Mouse (Mus musculus) cerebellum, adult (tissue): ENCODE measurements at regions not wholly inside any gene's neighbourhood (a gene's known extent, or its start where the extent isn't known, plus 50 kb on each side); places are given as distances from the start of the nearest gene placed in this dataset.

Experiments used
- ATAC-seq: cut with Nextera tagmentation; 2 replicates; pipeline ENCODE4 v1.9.2; 2017; ENCODE audit warnings: mild to moderate bottlenecking, moderate library complexity, mixed read lengths; ENCODE audit not compliant: insufficient number of reproducible peaks, low FRiP score, low TSS enrichment

DNA sequence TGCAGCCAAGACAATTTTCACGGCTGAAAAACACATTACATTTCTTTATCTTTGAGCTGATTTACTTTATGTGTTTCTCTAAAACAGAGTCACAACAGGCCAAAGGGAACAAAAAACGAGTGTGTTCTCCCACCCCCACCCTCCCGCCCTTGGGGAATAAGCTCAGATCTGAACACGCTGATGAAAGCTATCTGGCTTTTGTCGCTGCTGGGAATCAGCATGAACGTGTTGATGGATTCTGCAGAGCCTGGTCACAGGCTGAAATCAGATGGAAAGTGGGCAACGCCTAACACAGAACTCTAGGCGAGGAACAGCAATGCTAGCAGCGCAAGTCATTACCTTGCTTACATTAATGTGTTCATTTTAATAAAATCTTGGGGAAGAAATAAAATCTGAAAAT is 211.7 kb upstream of the Fn1 start:
- no peak for ATAC-seq

DNA sequence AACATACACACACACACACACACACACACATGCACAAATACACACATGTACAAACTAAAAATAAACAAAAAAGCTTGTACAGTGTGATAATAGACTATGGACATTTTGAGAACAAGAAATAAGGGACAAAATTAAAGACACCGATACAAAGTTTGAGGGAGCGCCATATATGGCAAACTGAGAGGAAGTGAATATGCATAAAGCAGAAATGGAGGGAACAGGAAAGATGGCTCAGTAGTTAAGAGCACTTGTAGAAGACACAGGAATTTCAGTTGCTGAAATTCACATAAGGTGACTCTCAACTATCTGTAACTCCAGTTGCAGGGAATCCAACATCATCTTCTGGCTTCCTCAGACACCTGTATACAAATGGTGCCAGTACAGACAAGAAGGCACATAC is 200.2 kb upstream of the Fn1 start:
- no peak for ATAC-seq

DNA sequence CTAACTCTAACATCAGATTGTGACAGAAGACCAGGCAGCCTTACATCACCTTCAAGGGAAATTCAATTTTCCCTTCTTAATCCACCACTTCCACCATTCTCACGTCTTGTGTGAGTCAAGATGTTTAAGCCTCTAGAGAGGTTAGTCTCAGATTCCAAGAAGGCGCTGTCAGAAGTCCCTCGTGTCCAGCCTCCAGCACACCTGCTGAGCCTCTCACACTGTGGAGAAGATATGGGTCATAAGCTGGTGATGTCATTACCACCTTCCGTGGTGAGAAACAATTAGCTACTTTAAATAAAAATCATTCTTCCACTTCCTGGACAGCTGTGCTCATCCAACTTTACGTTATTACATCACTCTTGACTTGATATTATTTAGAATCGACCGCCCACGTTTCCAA is 198.3 kb upstream of the Fn1 start:
- no peak for ATAC-seq

DNA sequence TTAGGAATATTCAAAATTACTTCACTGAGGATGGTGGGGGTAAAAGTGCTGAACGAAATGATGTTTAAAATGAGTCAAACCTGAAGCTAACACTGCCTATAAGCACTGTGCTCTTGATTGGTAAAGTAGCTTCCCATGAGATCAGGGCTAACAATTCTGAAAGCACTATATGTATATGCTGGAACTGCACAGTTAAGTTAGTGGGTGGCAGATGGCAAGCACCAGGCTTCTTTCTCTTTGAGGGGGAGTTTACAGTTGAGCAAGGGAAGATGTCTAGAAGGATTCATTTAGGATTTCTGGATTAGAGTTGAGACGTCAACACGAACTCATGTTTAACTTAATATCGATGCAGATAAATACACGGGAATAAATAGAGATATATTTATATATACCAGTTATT is 195.7 kb upstream of the Fn1 start:
- ATAC-seq, result no peak

DNA sequence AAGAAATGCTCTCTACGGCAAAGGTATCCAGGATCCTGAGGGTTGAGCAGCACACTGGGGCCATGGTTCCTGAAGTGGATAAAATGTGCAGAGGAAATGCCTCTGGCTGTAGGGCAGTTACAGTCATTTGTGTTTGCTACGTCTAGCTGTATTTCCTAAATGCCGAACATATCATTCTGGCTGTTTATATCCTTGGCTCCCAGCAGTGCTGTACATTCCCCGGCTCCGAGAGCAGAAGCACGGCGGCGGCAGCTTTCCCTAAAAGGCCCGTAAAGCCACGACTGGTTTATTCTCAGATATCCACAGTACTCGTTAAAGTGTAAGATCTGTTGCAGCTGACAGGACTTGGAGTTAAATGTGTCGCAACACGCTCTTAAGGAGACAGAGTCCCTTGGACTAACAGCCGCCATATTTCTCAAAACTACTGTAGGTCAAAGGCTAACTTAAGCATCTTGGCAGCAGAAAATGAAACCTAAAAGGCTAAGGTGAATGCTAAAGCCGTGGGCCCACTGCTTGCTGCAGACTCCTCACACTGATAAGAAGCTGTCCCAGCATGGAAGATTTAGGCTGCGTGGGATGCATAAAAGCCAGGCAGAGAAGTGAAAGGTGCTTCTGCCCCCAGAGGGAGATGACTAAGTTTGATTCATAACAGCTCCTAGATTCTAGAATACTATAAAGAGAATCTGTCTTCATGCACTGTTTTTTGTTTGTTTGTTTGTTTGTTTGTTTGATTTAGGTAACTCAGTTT is 192.1 kb upstream of the Fn1 start:
- ATAC-seq, result no peak

DNA sequence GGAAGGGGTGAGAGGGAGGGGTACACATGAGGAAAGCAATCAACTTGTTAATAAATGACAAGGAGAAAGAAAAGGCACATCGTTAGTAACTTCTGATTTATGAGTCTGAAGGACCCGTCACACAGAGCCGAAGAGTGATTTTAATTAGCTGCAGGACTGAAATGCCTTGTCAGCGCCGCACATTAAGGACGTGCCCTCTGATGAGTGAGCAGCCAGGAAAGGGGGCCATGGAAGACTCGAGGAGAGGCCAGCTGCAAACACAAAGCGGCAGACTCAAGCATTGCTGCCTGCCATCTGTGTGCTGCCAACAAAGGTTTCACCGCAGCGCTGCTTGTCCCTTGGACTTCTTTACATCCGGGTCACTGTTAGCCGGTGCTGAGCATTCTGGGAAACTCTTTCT is 184.8 kb upstream of the Fn1 start:
- no peak for ATAC-seq

DNA sequence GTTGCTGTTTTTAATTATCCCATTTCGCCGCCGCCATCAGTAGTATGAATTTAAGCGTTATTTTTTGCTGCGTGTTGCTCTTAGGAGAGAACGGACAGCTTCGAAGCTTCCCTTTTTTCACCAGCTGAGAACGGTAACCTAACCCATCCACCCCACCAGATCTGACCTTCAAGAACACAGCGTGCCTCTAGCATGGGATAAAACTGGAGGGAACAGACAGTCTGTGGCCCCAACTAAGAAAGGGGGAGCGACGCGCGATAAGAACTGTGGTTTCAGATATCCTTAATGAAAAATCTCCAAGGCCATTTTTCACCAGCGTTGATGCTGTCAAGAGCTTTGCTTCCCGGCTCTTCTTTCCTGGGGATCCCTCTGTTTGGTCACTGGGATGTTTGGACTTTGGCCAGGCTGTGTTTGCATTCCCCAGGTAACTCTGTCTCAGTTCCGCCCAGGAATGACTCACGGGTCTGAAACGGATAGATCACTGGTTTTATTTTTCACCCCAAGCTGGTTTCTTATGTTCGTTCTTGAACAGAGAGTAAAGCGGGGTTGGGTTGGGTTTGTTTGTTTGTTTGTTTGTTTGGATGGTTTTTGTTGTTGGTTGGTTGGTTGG is 184.1 kb upstream of the Fn1 start:
- ATAC-seq, result no peak

DNA sequence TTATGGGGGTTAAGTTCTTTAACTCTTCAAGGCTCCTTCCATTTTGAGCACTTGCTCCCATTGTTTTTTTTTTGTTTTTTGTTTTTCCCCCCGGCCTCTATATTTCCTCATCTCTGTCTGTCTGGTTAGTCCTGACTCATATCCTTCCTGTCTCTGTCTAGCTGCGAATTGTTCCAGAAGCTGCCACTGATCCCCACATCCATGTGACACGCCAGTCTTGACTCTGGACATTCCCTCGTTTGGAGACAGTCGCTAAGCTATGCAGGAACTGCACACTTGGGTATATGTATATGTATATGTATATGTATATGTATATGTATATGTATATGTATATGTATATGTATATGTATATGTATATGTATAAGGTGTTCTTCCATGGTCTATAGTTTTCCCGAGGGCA is 177.4 kb upstream of the Fn1 start:
- no peak for ATAC-seq

DNA sequence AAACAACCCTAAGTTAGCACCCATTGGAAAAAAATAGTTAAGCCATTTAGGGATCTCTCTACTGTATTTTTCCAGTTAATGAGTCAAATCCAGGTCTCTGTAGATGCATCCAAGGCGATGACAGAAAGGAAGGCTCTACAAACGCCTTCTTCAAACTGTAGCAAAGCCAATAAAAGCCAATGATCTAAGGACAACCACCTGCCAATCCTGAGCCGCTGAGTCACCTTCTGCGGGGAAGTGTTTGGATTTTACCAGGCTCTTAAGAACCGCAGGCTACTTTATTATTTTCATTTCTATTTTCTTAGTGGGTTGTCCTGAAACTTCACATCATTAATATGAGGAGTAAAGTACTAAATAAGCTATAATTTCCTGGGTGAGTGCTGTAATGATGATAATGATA is 171.4 kb upstream of the Fn1 start:
- ATAC-seq, result no peak

DNA sequence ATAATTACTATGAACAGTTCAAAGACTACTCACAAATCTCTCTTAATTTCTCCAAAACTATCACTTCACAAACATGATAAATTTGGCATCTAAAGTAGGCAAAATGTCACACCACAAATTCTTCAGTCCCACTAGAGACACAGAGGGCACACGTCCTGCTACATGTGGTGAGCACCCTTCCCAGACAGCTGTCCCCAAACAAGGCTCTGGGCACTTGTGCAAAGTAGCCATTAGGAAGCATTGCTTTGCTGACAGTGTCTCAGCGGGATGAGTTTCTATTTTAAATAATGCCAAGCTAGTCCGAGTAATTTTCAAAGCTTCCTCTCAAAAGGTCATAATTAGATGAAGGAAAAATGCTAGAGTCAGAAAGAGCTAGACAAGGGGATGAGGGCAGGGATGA is 169.1 kb upstream of the Fn1 start:
- ATAC-seq, result no peak

DNA sequence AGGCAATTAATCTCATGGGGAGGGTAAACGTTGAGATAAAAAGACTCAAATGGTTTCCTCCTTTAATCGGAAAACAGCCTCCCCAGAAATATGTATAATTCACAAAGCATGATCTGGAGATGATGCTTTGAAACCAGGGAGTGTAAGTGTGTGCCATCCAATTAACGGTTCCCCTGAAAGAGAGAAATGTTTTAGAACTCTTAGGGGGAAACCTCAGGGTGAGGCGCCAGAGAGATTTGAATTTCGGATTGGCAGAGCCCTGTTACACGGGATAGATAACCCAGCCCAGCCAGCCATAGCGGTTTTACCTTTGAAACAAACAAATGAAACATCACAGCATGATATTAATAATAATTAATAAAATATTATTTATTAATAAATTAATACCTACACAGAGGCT is 168.1 kb upstream of the Fn1 start:
- no peak for ATAC-seq

DNA sequence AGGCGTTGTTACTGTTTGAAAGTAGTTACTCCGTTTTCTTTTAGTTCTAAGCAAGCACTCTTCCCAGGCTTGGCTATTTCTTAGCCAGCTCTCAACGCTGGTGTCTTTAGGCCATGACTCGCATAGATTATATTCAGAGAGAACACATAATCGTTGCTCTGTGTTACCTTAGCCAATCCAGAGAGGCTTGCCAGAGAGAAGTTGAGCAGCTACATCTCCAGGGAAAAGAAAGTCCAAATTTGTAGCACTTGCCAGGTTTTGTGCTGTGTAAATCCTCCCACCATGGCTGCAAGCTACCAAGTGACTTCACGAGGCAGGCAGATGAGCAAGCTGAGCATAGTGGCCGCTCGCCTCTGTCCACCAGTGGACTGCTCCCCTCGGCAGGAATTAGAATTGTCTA is 163.3 kb upstream of the Fn1 start:
- no peak for ATAC-seq

DNA sequence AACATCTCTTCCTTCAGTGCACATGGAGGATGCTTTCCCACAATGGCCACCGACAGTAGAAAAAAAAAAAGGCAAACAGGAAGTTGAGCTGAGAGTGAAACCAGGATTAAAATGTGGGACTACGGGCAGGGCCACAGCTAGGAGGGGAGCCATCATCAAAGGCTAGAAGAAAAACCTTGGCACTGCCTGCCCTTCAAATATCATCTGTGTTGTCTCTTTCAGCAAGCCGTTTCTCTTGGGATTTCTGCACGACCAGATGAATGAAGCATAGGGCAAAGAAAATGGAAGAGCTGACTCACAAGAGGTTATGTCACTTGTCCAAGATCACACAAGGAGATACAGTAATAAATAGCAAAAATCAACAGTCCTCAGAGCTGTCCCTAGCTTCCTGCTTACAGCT is 161.1 kb upstream of the Fn1 start:
- no peak for ATAC-seq

DNA sequence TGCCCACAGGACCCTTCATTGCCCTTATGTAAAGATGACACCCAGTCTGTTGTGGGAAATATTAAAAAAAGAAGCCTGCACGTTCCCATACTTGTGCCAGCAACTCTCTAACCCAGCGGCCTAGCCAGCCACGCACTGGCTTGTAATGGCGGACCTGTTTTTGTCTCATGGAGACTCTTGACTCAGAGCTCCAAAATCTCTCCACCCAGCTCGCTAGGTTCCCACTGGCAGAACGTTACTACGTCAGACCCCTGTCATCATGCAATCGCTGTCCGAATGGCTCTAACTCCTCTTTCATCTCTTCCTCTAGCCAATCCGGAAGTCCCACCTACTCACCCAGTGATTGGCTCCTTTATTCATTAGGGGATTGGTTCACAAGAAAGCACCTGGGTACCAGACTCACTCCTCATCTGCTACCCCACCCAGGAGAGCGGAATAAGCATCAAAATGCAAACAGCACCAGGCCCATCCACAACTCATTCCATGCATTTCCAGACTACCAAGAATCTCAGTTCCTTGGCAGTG is 159.2 kb upstream of the Fn1 start:
- ATAC-seq, result no peak

DNA sequence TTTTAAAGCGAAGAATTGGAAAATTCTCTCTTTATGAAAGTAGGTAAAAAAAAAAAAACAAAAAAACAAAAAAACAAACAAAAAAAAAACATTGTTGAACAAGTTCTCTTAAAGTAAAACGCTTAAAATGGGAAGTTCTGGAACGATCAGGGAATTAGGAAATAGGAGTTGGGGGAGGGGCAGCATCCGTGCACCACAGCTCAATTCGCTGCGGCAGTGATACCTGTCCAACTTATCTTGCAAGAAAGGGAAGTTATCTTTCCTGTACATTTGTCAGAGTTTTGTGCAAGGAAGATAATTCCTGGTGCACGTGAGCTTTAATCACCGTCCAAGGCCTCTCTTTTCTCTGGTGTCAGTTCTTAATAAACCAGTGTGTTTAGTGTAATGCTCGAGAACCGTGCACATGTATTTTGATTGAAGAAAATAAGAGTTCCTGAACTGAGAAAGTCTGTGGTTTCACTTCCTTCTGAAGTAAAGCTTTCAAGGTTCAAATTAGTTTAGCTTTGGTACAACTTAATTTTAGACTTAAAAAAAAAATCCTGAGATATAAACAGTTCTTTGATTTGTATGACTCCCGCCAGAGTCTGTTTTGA is 158.3 kb upstream of the Fn1 start:
- no peak for ATAC-seq

DNA sequence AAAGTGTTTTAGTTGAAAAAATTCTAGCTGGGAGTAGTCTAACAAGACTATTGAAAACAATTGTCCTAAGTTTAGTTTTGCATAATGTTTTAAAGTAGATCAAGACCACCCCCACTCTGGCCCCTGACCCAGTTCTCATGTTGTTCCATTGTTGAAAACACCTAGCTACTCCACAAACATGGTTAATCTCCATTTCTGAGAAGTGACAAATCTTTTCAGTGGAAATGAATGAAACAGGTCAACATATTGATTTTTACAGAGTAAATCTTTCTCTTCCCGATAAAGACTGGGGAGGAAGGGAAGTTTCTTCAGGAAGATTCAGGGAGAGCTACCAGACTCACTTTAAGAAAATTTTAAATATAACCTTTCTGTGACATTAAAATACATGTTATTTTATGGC is 155.0 kb upstream of the Fn1 start:
- no peak for ATAC-seq

DNA sequence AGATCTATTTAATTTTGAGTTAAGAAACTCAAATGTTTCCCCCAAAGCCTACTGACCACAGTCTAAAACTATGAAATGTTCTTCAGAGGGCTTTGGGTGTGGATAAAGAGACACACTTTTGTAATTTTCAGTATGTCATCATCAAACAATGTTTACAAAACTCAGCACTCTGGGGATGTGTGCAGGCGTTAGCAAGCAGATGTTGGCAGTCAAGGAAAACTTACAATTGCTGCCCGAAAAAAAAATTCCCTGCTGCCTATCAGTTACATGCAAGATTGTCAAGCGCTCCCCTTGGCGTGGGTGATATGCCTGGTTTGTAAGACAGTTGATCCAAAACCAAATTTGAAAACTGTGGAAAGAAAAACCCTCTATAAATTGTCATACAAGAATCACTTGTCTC is 154.6 kb upstream of the Fn1 start:
- ATAC-seq, result no peak

DNA sequence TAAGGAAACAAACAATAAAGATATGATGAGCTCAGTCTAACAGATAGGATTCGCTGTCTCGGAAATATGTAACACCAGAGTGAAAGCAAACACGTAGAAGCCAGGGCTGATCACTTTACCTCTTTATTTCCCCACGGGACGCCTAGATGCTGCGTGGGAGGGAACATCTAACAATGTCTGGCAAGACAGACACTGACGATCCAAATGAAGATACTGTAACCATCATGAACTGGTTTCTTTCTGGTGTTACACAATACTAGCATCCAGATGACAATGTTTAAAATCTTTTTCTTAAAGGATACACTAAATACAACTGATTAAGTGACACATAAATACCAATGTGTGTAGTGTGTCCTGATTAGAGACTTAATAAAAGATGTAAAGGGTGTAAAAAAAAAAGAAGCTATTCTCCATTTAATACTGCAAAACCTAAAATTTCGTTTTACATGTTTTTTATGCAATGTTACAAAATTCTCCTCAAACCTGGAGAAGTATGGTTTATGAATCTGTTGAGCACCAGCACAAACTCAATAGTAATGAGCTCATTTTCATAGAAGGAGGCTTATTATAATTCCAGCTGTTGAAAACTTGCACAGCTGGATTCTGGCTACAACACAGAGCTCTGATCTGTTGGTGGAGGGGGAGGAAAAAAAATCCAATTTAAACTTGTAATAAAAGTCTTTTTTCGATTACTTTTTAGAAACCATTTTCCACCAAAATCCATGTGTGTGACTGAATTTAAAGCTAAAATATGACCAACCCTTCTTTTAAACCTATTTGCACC is 148.5 kb upstream of the Fn1 start:
- no peak for ATAC-seq

DNA sequence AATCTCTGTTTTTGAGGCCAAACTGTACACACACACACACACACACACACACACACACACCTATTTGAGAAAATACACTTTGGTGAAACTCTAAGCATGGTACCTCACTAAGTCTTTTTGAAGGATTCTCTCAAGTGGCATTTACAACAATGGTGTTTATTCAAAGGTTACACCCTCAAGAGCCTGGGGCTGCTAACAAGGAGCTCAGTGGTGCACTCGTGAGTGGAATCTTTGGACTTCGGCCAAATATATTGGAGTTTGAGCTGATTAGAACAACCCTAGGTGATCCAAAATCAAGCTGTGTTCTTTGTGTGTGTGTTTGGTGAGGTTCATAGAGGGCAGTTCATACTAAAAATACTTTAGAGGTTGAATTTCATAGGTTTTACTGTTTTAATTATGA is 147.6 kb upstream of the Fn1 start:
- ATAC-seq, result no peak

DNA sequence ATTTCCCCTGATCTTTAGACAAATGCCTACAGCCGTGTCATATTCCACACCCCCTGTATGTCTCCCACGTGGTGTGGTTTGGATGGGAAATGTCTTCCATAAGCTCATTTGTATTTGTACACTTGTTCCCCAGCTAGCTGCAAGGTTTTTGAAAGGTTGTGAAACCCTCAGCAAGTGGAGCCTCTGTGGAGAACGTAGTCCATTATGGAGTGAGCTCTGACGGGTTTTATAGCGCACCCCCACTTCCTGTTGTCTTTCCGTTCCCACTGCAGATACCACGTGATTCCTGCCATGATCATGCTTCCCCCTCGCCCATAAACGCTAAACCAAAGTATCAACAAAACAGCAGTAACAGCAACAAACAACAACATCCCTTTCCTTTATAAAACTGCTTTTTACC is 145.6 kb upstream of the Fn1 start:
- ATAC-seq, result no peak

DNA sequence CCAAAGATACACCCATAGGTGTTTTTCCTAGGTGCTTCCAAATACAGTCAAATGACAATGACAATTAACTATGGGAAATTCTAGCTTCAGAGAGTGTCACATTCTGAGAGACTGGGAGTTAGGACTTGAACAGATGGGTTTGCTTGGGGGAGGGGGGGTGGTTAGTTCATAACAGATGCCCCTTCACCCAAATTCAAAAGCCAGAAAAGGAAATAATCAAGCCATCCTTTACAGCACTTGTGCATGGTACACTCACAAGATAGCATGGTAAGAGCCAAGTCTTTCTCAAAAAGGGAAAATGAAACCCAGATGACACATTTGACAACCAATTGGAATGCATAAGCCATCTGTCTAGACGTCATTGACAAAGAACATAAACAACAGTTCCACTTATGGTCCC is 135.4 kb upstream of the Fn1 start:
- no peak for ATAC-seq
